Mouse (Mus musculus) lung, embryonic 14.5 days (tissue): ENCODE data around the gene Prickle3. TPM values are rescaled to one million over a fixed set of nuclear protein-coding genes. Genes with fewer than 3 reads are reported as not detected.

Experiments used
- ATAC-seq: fragments of 200-750 bp; cut with Nextera tagmentation; 2 replicates; pipeline ENCODE4 v1.8.0; 2017; ENCODE audit warnings: mild to moderate bottlenecking, moderate TSS enrichment, moderate library complexity; ENCODE audit not compliant: insufficient read depth
- DNase-seq: peaks from one replicate; pipeline ENCODE4 v3.0.0-alpha.2; 2015
- H3K27ac ChIP-seq: fragments of 300-500 bp; sonication (generic); 2 replicates; pipeline ENCODE4 v1.5.1; 2014; ENCODE audit warnings: low read depth, mild to moderate bottlenecking, moderate library complexity
- H3K27me3 ChIP-seq: fragments of 300-500 bp; sonication (generic); 2 replicates; pipeline ENCODE4 v1.6.1; 2014; ENCODE audit warnings: low read length, control low read depth; ENCODE audit not compliant: insufficient read depth
- H3K36me3 ChIP-seq: fragments of 300-500 bp; sonication (generic); 2 replicates; pipeline ENCODE4 v1.6.1; 2014; ENCODE audit warnings: control low read depth; ENCODE audit not compliant: insufficient read depth
- H3K4me1 ChIP-seq: fragments of 300-500 bp; sonication (generic); 2 replicates; pipeline ENCODE4 v1.6.1; 2014; ENCODE audit warnings: antibody characterized with exemption, control low read depth; ENCODE audit not compliant: insufficient read depth
- H3K4me2 ChIP-seq: fragments of 300-500 bp; sonication (generic); 2 replicates; pipeline ENCODE4 v1.6.1; 2014; ENCODE audit warnings: mild to moderate bottlenecking
- H3K4me3 ChIP-seq: fragments of 300-500 bp; sonication (generic); 2 replicates; pipeline ENCODE4 v1.5.1; 2014; ENCODE audit warnings: low read depth, low read length
- H3K9ac ChIP-seq: fragments of 300-500 bp; sonication (generic); 2 replicates; pipeline ENCODE4 v1.6.1; 2014
- H3K9me3 ChIP-seq: fragments of 300-500 bp; sonication (generic); 2 replicates; pipeline ENCODE4 v1.6.1; 2016; ENCODE audit warnings: low read depth, low read length, control low read depth
- CTCF ChIP-seq: IDR thresholded peaks from 2 replicates; pipeline ENCODE4 v1.5.1; 2016; ENCODE audit warnings: antibody characterized with exemption, low read depth
- WGBS: fragments of 180-500 bp; shearing (Covaris S2); extraction: QIAGEN DNeasy Blood & Tissue Kit; methylation state at CpG from one replicate; pipeline ENCODE4 v1.1.7; 2014; 5-methylcytosine and 5-hydroxymethylcytosine counted together
- polyA plus RNA-seq: library from polyadenylated mRNA; unstranded; fragments of >200 nt; fragmentation: Nextera tagmentation; extraction: Ambion mirVana; gene quantifications from 2 replicates; pipeline ENCODE4 v1.2.1, GENCODE M21; 2014

Gene Prickle3
- polyA plus RNA-seq, 1 experiment from 2014 or later: 8.6 TPM

DNA sequence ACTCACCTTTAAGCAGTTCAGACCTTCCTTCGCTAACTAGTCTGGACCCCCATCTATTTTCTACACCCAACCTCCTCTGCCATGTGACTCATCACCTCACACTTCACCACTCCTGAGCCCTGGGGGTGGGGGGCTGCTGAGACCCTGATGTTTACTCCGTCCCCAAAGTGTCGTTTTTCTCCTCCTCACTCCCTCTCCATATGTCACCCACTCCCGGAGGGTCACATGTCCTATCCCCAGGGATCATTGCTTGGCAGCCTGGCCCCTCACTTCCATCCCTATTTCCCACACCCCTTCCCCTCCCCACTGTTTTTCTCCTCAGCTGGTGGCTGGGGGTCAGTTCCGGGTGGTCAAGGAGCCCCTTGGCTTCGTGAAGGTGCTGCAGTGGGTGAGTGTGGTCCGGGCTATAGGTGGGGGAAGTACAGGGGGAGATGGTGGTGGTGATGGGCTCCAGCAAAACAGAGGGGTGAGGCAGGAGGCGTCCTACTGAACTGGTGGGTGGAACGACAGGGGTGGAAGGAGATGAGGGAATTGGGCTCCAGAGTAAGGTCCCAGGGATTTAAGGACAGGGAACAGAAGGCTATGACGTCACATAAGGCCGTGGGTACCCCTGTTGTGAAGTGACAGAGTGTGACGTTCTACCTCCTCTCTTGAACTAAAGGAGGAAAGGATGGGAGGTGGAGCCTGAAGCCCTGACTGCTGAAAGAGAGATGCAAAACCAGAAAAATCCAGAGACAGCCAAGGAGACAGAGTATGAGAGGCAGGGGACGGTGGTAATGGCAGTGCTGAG, 17.3 kb upstream of the Prickle3 start:
- Histone ChIP-seq H3K27ac (no peak overlapping the region), H3K9ac (no peak overlapping the region), H3K9me3 (no peaks in the 10 kb centered on the region), H3K27me3 (no peaks in the 10 kb centered on the region), H3K36me3 (no peaks in the 10 kb centered on the region), H3K4me2 (no peak overlapping the region; the same call in 1 of the 2 replicates), H3K4me1 (no peaks in the 10 kb centered on the region), H3K4me3 (no peak overlapping the region)
- ATAC-seq: no peak
- WGBS: 20% methylated on average over 13 of the region's 13 CpGs
- TF ChIP-seq CTCF: no peak
- DNase-seq: no peak

DNA sequence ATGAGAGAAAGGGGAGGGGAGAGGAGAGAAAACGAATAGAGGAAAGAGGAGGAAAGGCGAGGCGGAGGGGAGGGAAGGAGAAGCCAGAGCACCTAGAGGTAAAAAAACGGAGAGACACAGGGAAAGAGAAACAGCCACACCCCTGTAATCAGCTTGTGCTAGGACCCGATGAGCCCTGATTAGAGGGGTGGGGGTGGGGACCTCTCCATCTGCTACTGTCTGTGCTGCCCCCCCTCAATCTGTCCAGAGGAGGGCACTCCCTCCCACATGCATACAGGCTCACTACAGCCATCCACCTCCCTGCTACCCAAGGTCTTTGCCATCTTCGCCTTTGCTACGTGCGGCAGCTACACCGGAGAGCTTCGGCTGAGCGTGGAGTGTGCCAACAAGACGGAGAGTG, 16.3 kb upstream of the Prickle3 start:
- H3K36me3 ChIP-seq: no peaks in the 10 kb centered on the region
- 22% methylated on average over 12 of the region's 12 CpGs for WGBS
- no peak for TF ChIP-seq CTCF
- no peak overlapping the region for H3K4me2 ChIP-seq
- DNase-seq: no peak
- no peaks in the 10 kb centered on the region for H3K27me3 ChIP-seq
- no peak overlapping the region for H3K9ac ChIP-seq
- H3K4me1 ChIP-seq: no peaks in the 10 kb centered on the region
- H3K9me3 ChIP-seq: no peaks in the 10 kb centered on the region
- H3K27ac ChIP-seq: no peak overlapping the region
- ATAC-seq: no peak
- no peak overlapping the region for H3K4me3 ChIP-seq

DNA sequence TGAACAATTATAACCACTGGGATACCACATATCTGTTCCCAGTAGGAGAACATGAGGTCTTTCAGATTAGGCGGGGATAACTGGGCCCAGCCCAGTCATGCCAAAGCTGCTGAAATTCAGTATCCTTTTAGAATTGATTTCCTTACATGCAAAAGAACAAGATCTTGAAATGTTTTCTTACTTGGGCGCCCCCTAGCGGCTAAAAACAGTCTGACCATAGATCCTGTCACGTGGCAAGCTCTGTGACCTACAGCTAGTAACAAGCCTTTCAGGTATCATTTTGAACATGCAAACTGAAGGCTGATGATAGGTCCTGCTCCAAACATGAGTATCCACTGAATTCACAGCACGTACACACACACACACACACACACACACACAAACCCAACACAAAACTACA, 11.7 kb upstream of the Prickle3 start:
- peak; percentile 73 for TF ChIP-seq CTCF
- WGBS: 11% methylated on average over 5 of the region's 5 CpGs
- DNase-seq (peak; percentile 90), ATAC-seq (no peak)
- no peak overlapping the region for H3K4me2 ChIP-seq
- no peak overlapping the region for H3K27ac ChIP-seq
- H3K27me3 ChIP-seq: no peaks in the 10 kb centered on the region
- H3K9ac ChIP-seq: no peak overlapping the region
- H3K9me3 ChIP-seq: no peaks in the 10 kb centered on the region
- no peaks in the 10 kb centered on the region for H3K36me3 ChIP-seq
- no peak overlapping the region for H3K4me3 ChIP-seq
- no peaks in the 10 kb centered on the region for H3K4me1 ChIP-seq

DNA sequence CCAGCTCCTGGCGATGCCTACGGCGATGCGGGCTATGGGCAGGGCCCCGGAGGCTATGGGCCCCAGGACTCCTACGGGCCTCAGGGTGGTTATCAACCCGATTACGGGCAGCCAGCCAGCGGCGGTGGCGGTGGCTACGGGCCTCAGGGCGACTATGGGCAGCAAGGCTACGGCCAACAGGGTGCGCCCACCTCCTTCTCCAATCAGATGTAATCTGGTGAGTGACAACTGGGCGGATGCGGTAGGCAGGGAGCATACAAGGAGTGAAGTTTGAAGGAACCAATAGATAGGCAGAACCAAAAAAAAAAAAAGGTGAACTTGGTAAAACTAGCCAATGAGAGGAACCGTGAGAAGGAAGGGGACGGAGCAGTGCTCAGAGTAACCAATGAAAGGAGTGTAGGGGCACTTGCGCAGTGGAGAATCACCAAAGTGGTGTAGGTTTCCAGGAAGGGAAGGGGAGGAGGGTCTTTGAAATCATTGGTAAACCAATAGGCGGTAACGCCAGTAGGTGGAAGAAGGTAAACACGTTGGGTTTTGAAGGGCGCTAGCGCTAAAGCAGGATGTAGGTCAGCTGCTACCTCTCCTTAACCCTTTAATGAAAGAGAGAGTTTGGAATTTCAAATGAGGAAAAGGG, 8.3 kb upstream of the Prickle3 start:
- ATAC-seq: peak; percentile 98
- peak; percentile 89 for DNase-seq
- peak overlapping the region; percentile 44 for H3K4me3 ChIP-seq
- H3K36me3 ChIP-seq: no peaks in the 10 kb centered on the region
- H3K27ac ChIP-seq: peak overlapping the region; percentile 65
- peak overlapping the region; percentile 65 for H3K4me2 ChIP-seq
- H3K9ac ChIP-seq: peak overlapping the region; percentile 67
- WGBS: 12% methylated on average over 25 of the region's 25 CpGs
- no peak; the same call in 1 of the 2 replicates for TF ChIP-seq CTCF
- no peaks in the 10 kb centered on the region for H3K9me3 ChIP-seq
- H3K27me3 ChIP-seq: no peaks in the 10 kb centered on the region
- no peaks in the 10 kb centered on the region for H3K4me1 ChIP-seq

DNA sequence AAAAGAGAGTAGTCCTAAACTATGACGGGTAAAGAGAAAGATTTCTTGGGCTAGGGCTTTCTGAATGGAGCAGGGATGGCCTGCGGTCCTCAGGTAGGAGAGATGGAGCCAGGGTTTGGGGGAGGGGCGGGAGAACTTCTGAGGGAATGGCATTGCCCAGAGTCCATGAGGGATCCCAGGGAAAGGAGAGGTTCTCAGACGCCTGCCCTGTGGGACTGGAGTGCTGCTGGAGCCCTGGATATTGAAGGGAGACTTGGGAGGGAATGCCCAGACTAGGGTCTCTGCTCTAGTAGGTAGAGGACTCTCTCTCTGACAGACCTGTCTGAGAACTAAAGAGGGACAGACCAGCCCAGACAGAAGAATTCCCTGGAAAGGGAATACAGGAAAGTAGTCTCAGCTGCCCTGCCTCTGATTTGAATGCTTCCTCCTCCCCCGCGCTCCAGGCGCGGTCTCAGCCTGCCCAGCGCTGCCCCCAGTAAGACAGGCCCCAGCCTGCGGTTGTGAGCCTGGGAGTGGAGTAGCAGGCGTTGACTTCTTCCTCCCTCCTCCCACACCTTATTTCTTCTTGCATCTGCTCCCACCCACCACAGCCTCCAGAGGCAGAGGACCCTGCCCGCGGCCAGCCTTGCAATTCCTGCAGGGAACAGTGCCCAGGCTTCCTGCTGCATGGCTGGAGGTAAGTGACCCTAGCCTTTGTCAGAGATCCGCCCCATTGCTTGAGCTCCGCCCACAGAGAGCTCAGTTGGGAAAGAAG, 1.1 kb downstream of the Prickle3 start:
- Histone ChIP-seq H3K9ac (peak overlapping the region; percentile 58), H3K4me1 (no peaks in the 10 kb centered on the region; the same call in 1 of the 2 replicates), H3K4me2 (peak overlapping the region; percentile 60), H3K9me3 (no peaks in the 10 kb centered on the region), H3K36me3 (no peaks in the 10 kb centered on the region), H3K27me3 (no peaks in the 10 kb centered on the region), H3K27ac (peak overlapping the region; percentile 63; the same call in 1 of the 2 replicates), H3K4me3 (peak overlapping the region; percentile 44)
- ATAC-seq: peak; percentile 81
- DNase-seq: peak; percentile 74
- 12% methylated on average over 15 of the region's 15 CpGs for WGBS
- TF ChIP-seq CTCF: no peak

DNA sequence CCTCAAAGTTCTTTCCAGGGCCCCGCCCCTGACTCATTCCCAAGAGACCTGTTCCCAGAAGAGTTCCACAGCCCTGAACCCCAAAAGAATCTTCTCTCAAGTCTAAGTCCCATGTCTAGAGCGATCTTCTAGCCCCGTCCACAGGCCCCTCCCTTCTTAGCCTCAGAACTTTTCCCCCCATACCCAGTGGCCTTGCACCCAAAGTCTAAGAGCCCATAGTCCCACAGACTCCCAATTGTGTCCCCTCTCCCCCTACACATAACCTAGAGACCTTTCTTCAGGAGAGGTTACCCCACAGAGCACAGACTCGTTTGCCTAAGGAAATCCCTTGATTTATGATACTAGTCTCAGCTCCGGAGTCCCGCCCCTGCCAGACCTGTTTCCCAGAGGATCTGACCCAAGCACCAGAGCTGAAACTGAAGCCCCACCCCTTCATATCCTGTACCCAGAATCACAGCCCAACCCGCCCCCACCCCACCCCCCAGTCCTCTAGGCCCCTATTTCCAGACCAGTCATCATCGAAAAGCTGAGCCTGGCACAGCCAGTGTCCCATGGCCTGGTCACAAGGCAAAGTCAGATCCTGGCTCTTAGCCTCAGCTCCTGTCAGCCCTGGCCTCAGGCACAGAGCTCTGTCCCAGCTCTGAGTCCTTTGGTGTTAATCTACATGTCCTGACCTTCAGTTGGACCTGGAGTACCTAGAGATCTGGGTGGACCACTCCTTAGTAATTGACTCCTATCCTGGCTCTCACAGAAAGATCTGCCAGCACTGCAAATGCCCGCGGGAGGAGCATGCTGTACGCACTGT, 1.9 kb downstream of the Prickle3 start:
- ATAC-seq: peak; percentile 26; the same call in 1 of the 2 replicates
- Histone ChIP-seq H3K4me1 (no peaks in the 10 kb centered on the region; the same call in 1 of the 2 replicates), H3K27me3 (no peaks in the 10 kb centered on the region), H3K4me3 (peak overlapping the region; percentile 44), H3K36me3 (no peaks in the 10 kb centered on the region), H3K9ac (no peak overlapping the region; the same call in 1 of the 2 replicates), H3K4me2 (peak overlapping the region; percentile 60), H3K27ac (peak overlapping the region; percentile 63; the same call in 1 of the 2 replicates), H3K9me3 (no peaks in the 10 kb centered on the region)
- TF ChIP-seq CTCF: no peak
- 50% methylated on average over 11 of the region's 11 CpGs for WGBS
- DNase-seq: no peak
